Mouse (Mus musculus) lung, embryonic 16.5 days (tissue): ENCODE measurements around the gene Gclm. TPM values are rescaled to one million over a fixed set of nuclear protein-coding genes. Genes with fewer than 3 reads are reported as not detected.

ENCODE experiments used
- ATAC-seq: fragments of 200-750 bp; cut with Nextera tagmentation; 2 replicates; pipeline ENCODE4 v1.8.0; 2017; ENCODE audit warnings: low read depth, mild to moderate bottlenecking, moderate library complexity
- H3K27ac ChIP-seq: fragments of 300-500 bp; sonication (generic); 2 replicates; pipeline ENCODE4 v1.5.1; 2014; ENCODE audit warnings: mild to moderate bottlenecking, control low read depth, low read length
- H3K27me3 ChIP-seq: fragments of 300-500 bp; sonication (generic); 2 replicates; pipeline ENCODE4 v1.6.1; 2014; ENCODE audit warnings: low read depth, low read length, mixed read lengths; ENCODE audit not compliant: control insufficient read depth, insufficient read depth
- H3K36me3 ChIP-seq: fragments of 300-500 bp; sonication (generic); 2 replicates; pipeline ENCODE4 v1.6.1; 2014; ENCODE audit warnings: low read length; ENCODE audit not compliant: control insufficient read depth, insufficient read depth
- H3K4me1 ChIP-seq: fragments of 300-500 bp; sonication (generic); replicated peaks from 2 replicates; pipeline ENCODE4 v1.6.1; 2014; ENCODE audit warnings: low read length, mixed read lengths; ENCODE audit not compliant: control insufficient read depth, insufficient read depth
- H3K4me2 ChIP-seq: fragments of 300-500 bp; sonication (generic); 2 replicates; pipeline ENCODE4 v1.6.1; 2014; ENCODE audit warnings: low read depth, low read length, control low read depth
- H3K4me3 ChIP-seq: fragments of 300-500 bp; sonication (generic); 2 replicates; pipeline ENCODE4 v1.5.1; 2014; ENCODE audit warnings: mild to moderate bottlenecking, low read length, control low read depth
- H3K9ac ChIP-seq: fragments of 300-500 bp; sonication (generic); 2 replicates; pipeline ENCODE4 v1.6.1; 2014; ENCODE audit warnings: low read length, control low read depth
- H3K9me3 ChIP-seq: fragments of 300-500 bp; sonication (generic); 2 replicates; pipeline ENCODE4 v1.6.1; 2016; ENCODE audit warnings: low read length; ENCODE audit not compliant: control insufficient read depth
- WGBS: fragments of 180-500 bp; shearing (Covaris S2); extraction: QIAGEN DNeasy Blood & Tissue Kit; methylation state at CpG from one replicate; pipeline ENCODE4 v1.1.7; 2014; 5-methylcytosine and 5-hydroxymethylcytosine counted together
- microRNA counts: library from miRNA; unstranded; fragments of <30 nt; microRNA quantifications from one replicate; lab custom pipeline; 2016
- microRNA-seq: library from miRNA; unstranded; fragments of <30 nt; microRNA quantifications from one replicate; pipeline ENCODE4, GENCODE M21; 2016
- polyA plus RNA-seq: library from polyadenylated mRNA; unstranded; fragments of >200 nt; fragmentation: Nextera tagmentation; extraction: Ambion mirVana; gene quantifications from 2 replicates; pipeline ENCODE4 v1.2.1, GENCODE M21; 2015

The Gclm gene
- polyA plus RNA-seq, 1 experiment from 2014 or later: 78.0 TPM

DNA sequence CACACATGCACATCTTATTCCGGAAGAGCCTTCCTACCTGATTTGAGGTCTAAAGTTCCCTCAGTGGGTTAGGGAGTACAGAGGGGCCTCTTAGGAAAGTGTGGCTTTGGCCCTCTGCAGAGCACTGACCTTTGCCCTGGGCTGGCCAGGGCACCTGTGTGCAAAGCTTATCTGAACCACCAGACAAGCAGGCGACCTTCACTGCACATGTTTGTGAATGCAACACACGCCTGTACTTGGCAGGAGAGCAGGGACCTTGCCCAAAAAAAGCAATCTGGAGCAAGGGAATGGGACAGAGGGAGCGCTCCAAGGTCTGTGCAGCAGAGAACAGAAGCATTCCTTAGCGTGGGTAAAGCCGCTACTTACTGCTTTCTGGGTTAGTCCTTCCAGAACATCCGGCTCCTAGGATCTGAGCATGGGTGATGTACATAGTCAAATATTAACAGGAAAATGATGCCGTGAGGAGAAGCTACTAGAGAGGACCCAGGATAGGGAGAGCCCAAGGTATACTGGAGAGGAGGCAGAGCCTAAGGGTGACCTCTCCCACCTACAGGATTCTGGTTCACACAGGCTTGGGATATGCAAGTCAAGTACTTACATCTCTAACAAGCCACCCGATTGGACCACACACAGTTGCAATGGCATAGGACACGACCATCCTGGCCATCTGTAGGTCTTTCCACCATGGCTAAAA is 67.7 kb downstream of the Gclm start:
- Histone ChIP-seq H3K4me3 (no peak overlapping the region), H3K27me3 (no peaks in the 10 kb centered on the region), H3K4me1 (peaks cover 7% of the 10 kb centered on the region), H3K27ac (no peak overlapping the region), H3K9ac (no peak overlapping the region), H3K36me3 (no peaks in the 10 kb centered on the region), H3K9me3 (no peaks in the 10 kb centered on the region), H3K4me2 (no peak overlapping the region)
- ATAC-seq: no peak
- WGBS: 63% methylated on average over 10 of the region's 10 CpGs

DNA sequence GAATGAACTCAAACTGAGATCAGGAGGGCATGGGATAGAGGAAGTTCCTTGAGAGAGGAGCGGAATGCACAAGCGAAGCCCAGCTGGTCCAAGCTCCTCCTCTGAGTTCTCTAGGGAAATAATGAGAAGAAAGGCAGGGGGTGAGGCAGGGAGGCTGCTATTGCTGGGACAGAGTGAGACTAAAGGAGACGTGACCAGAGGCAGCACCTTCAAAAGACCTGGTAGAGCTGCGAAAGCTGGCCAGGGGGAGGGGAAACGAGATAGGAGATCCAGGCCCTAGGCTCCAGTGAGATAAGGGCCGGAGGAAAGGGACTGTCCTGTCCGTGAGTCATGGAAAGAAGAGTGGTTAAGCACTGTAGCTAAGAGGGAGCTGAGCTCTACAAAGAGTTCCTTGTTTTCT is 68.6 kb downstream of the Gclm start:
- Histone ChIP-seq H3K27me3 (no peaks in the 10 kb centered on the region), H3K4me2 (no peak overlapping the region), H3K4me3 (no peak overlapping the region), H3K4me1 (peaks cover 7% of the 10 kb centered on the region), H3K27ac (no peak overlapping the region), H3K36me3 (no peaks in the 10 kb centered on the region), H3K9me3 (no peaks in the 10 kb centered on the region), H3K9ac (no peak overlapping the region)
- WGBS: 52% methylated on average over 7 of the region's 7 CpGs
- ATAC-seq: no peak

DNA sequence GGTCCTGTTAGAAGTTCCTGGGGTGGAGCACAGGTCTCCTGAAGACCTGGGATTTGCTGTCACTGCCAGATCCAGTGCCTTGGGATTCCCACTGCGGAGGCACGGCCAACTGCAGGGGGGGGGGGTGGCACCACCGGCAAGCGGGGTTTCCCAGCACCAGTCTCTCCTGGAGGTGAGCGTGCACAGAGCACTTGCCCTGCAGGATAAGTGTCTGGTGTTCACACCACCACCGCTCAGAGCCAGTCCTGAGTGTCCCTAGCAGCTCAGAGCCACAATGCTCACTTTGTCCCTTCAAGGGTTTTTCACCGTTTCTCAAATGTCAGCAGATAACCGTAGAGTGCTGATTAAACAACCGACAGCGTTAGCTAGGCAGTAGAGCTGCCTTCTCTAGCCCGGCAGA is 71.3 kb downstream of the Gclm start:
- Histone ChIP-seq H3K9me3 (no peaks in the 10 kb centered on the region), H3K27me3 (no peaks in the 10 kb centered on the region), H3K27ac (peak overlapping the region; percentile 68), H3K36me3 (no peaks in the 10 kb centered on the region), H3K4me2 (peak overlapping the region; percentile 53), H3K4me1 (peaks cover 7% of the 10 kb centered on the region), H3K4me3 (peak overlapping the region; percentile 20; the same call in 1 of the 2 replicates), H3K9ac (no peak overlapping the region; the same call in 1 of the 2 replicates)
- WGBS: 16% methylated on average over 11 of the region's 11 CpGs
- peak; percentile 93 for ATAC-seq

DNA sequence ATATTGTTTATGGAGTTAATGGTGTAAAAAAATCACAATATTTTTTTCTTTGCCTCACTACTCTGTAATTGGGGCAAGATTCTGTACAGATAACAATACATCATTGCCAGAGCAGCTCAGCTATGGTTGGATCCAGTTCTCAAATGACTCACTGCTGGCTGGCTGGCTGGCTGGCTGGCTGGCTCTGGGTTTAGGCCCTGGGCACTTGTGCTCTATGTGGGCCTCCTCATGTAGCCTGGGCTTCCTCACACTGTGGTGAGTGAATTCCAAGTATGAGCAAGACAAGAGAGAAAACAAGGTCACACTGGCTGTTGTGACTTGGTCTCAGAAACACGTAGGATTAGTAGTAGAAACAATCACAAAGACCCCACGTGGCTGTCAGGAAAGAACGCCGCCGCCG is 72.0 kb downstream of the Gclm start:
- H3K36me3 ChIP-seq: no peaks in the 10 kb centered on the region
- WGBS: 86% methylated on average over 6 of the region's 6 CpGs
- peaks cover 7% of the 10 kb centered on the region for H3K4me1 ChIP-seq
- no peaks in the 10 kb centered on the region for H3K9me3 ChIP-seq
- no peaks in the 10 kb centered on the region for H3K27me3 ChIP-seq
- ATAC-seq: no peak
- peak overlapping the region; percentile 30; the same call in 1 of the 2 replicates for H3K9ac ChIP-seq
- H3K4me2 ChIP-seq: peak overlapping the region; percentile 53; the same call in 1 of the 2 replicates
- peak overlapping the region; percentile 68 for H3K27ac ChIP-seq
- H3K4me3 ChIP-seq: no peak overlapping the region

MicroRNAs encoded within 50 kb of the gene (microRNA counts, 519-probe panel; counts per million panel counts)
- 1,105 counts per million, percentile 10 among the panel's probes with 10 or more counts for microRNA mmu-miR-760 (lab: Ali Mortazavi, UCI)

Small RNA genes lying within 50 kb of the gene (microRNA-seq; reads per million reads assigned to microRNA genes)
- gene Gm22903: not detected
- gene Mir760: 24.1 reads per million, percentile 34 among the genes with 10 or more reads in this experiment

Other genes with a start within 250 kb of the Gclm start
- gene Abca4, start 201.1 kb upstream of the Gclm start, polyA plus RNA-seq: 0.90 and 1.5 TPM in 2 replicates
- gene Dnttip2, start 28.8 kb downstream of the Gclm start, polyA plus RNA-seq: 60.4 and 61.8 TPM in 2 replicates
- 14.8 and 16.9 TPM in 2 replicates for gene Bcar3, start 48.6 kb downstream of the Gclm start, polyA plus RNA-seq